Mouse (Mus musculus) hindbrain, embryonic 11.5 days (tissue): ENCODE measurements around the gene Emilin1. TPM values are rescaled to one million over a fixed set of nuclear protein-coding genes. Genes with fewer than 3 reads are reported as not detected.

Experiments
- ATAC-seq: fragments of 200-750 bp; cut with Nextera tagmentation; 2 replicates; pipeline ENCODE4 v1.8.0; 2017; ENCODE audit warnings: mild to moderate bottlenecking, moderate TSS enrichment, moderate library complexity; ENCODE audit not compliant: low FRiP score
- DNase-seq: peaks from one replicate; pipeline ENCODE4 v3.0.0-alpha.2; 2015; ENCODE audit warnings: low spot score
- H3K27ac ChIP-seq: fragments of 300-500 bp; sonication (generic); 2 replicates; pipeline ENCODE4 v1.5.1; 2014; ENCODE audit warnings: mild to moderate bottlenecking, low read depth, low read length
- H3K27me3 ChIP-seq: fragments of 300-500 bp; sonication (generic); 2 replicates; pipeline ENCODE4 v1.6.1; 2014; ENCODE audit warnings: mild to moderate bottlenecking, low read length, moderate library complexity, mixed read lengths; ENCODE audit not compliant: control insufficient read depth, insufficient read depth
- H3K36me3 ChIP-seq: fragments of 300-500 bp; sonication (generic); 2 replicates; pipeline ENCODE4 v1.6.1; 2014; ENCODE audit warnings: mild to moderate bottlenecking, low read length, moderate library complexity, mixed read lengths; ENCODE audit not compliant: control insufficient read depth, insufficient read depth
- H3K4me1 ChIP-seq: fragments of 300-500 bp; sonication (generic); replicated peaks from 2 replicates; pipeline ENCODE4 v1.6.1; 2014; ENCODE audit warnings: low read length, mixed read lengths; ENCODE audit not compliant: control insufficient read depth, insufficient read depth
- H3K4me2 ChIP-seq: fragments of 300-500 bp; sonication (generic); replicated peaks from 2 replicates; pipeline ENCODE4 v1.6.1; 2014; ENCODE audit warnings: mild to moderate bottlenecking, low read depth, low read length
- H3K4me3 ChIP-seq: fragments of 300-500 bp; sonication (generic); 2 replicates; pipeline ENCODE4 v1.5.1; 2014; ENCODE audit warnings: low read depth, low read length
- H3K9ac ChIP-seq: fragments of 300-500 bp; sonication (generic); 2 replicates; pipeline ENCODE4 v1.6.1; 2014; ENCODE audit warnings: low read depth, low read length
- H3K9me3 ChIP-seq: fragments of 300-500 bp; sonication (generic); 2 replicates; pipeline ENCODE4 v1.6.1; 2016; ENCODE audit warnings: low read length; ENCODE audit not compliant: control insufficient read depth
- WGBS: fragments of 180-500 bp; shearing (Covaris S2); extraction: QIAGEN DNeasy Blood & Tissue Kit; methylation state at CpG from one replicate; pipeline ENCODE4 v1.1.7; 2014; 5-methylcytosine and 5-hydroxymethylcytosine counted together
- polyA plus RNA-seq: library from polyadenylated mRNA; unstranded; fragments of >200 nt; fragmentation: Nextera tagmentation; extraction: Ambion mirVana; gene quantifications from 2 replicates; pipeline ENCODE4 v1.2.1, GENCODE M21; 2014

The Emilin1 gene
- polyA plus RNA-seq, 1 experiment from 2014 or later, result 48.5 TPM

GRCm38 (mm10) chr5:30910481-30910880 lies 2.7 kb upstream of the Emilin1 start:
- no peak overlapping the region for H3K27ac ChIP-seq
- H3K4me1 ChIP-seq, result peaks cover 7% of the 10 kb centered on the region; the same call in 1 of the 2 replicates
- H3K4me3 ChIP-seq, result no peak overlapping the region
- H3K27me3 ChIP-seq, result no peaks in the 10 kb centered on the region
- no peaks in the 10 kb centered on the region for H3K36me3 ChIP-seq
- H3K9ac ChIP-seq, result no peak overlapping the region
- no peaks in the 10 kb centered on the region for H3K9me3 ChIP-seq
- no peak for ATAC-seq
- DNase-seq, result no peak
- no peak overlapping the region for H3K4me2 ChIP-seq

GRCm38 (mm10) chr5:30912156-30912555 lies 1.0 kb upstream of the Emilin1 start:
- Histone ChIP-seq H3K4me3 (no peak overlapping the region), H3K27ac (peak overlapping the region; percentile 84), H3K4me2 (no peak overlapping the region), H3K36me3 (no peaks in the 10 kb centered on the region), H3K9ac (peak overlapping the region; percentile 19; the same call in 1 of the 2 replicates), H3K9me3 (no peaks in the 10 kb centered on the region), H3K27me3 (no peaks in the 10 kb centered on the region), H3K4me1 (peaks cover 7% of the 10 kb centered on the region; the same call in 1 of the 2 replicates)
- no peak for ATAC-seq
- DNase-seq, result no peak
- WGBS, result 71% methylated on average over 5 of the region's 5 CpGs

GRCm38 (mm10) chr5:30914101-30914635 lies 966 bp downstream of the Emilin1 start:
- Histone ChIP-seq H3K27ac (peak overlapping the region; percentile 84; the same call in 1 of the 2 replicates), H3K36me3 (no peaks in the 10 kb centered on the region), H3K9ac (peak overlapping the region; percentile 49; the same call in 1 of the 2 replicates), H3K9me3 (no peaks in the 10 kb centered on the region), H3K4me2 (peak overlapping the region; percentile 24), H3K4me3 (peak overlapping the region; percentile 28), H3K4me1 (peaks cover 2% of the 10 kb centered on the region; the same call in 1 of the 2 replicates), H3K27me3 (no peaks in the 10 kb centered on the region)
- WGBS, result 63% methylated on average over 7 of the region's 7 CpGs
- DNase-seq (peak; percentile 17), ATAC-seq (no peak)

GRCm38 (mm10) chr5:30914849-30915248 lies 1.6 kb downstream of the Emilin1 start:
- H3K4me1 ChIP-seq, result peaks cover 2% of the 10 kb centered on the region; the same call in 1 of the 2 replicates
- peak overlapping the region; percentile 24 for H3K4me2 ChIP-seq
- H3K27ac ChIP-seq, result no peak overlapping the region
- H3K27me3 ChIP-seq, result no peaks in the 10 kb centered on the region
- no peak for ATAC-seq
- peak overlapping the region; percentile 28 for H3K4me3 ChIP-seq
- DNase-seq, result no peak
- H3K9me3 ChIP-seq, result no peaks in the 10 kb centered on the region
- no peaks in the 10 kb centered on the region for H3K36me3 ChIP-seq
- 69% methylated on average over 6 of the region's 6 CpGs for WGBS
- no peak overlapping the region for H3K9ac ChIP-seq

GRCm38 (mm10) chr5:30915456-30915855 lies 2.3 kb downstream of the Emilin1 start:
- Histone ChIP-seq H3K4me1 (peaks cover 2% of the 10 kb centered on the region; the same call in 1 of the 2 replicates), H3K4me3 (peak overlapping the region; percentile 0; the same call in 1 of the 2 replicates), H3K9ac (no peak overlapping the region), H3K36me3 (no peaks in the 10 kb centered on the region), H3K9me3 (no peaks in the 10 kb centered on the region), H3K27ac (0 out of 2 replicates have a peak overlapping the region, but pooled peaks have one; percentile 4), H3K27me3 (no peaks in the 10 kb centered on the region), H3K4me2 (peak overlapping the region; percentile 24)
- ATAC-seq, result peak; percentile 25
- 69% methylated on average over 9 of the region's 9 CpGs for WGBS
- DNase-seq, result no peak

- ATAC-seq, result peak; percentile 87
- H3K36me3 ChIP-seq, result no peaks in the 10 kb centered on the region
- peak overlapping the region; percentile 0; the same call in 1 of the 2 replicates for H3K4me3 ChIP-seq
- H3K9me3 ChIP-seq, result no peaks in the 10 kb centered on the region
- H3K9ac ChIP-seq, result no peak overlapping the region
- no peak overlapping the region for H3K27ac ChIP-seq
- peak; percentile 90 for DNase-seq
- peaks cover 2% of the 10 kb centered on the region; the same call in 1 of the 2 replicates for H3K4me1 ChIP-seq
- WGBS, result 11% methylated on average over 7 of the region's 7 CpGs
- peak overlapping the region; percentile 11; the same call in 1 of the 2 replicates for H3K4me2 ChIP-seq
- H3K27me3 ChIP-seq, result no peaks in the 10 kb centered on the region
Observed at GRCm38 (mm10) chr5:30915974-30916433, 2.8 kb downstream of the Emilin1 start.

GRCm38 (mm10) chr5:30916841-30917240 lies 3.6 kb downstream of the Emilin1 start:
- ATAC-seq, result no peak
- no peaks in the 10 kb centered on the region for H3K9me3 ChIP-seq
- no peak overlapping the region for H3K27ac ChIP-seq
- 96% methylated on average over 9 of the region's 9 CpGs for WGBS
- no peaks in the 10 kb centered on the region for H3K36me3 ChIP-seq
- no peak for DNase-seq
- H3K27me3 ChIP-seq, result no peaks in the 10 kb centered on the region
- no peak overlapping the region for H3K4me2 ChIP-seq
- H3K4me3 ChIP-seq, result no peak overlapping the region
- H3K9ac ChIP-seq, result no peak overlapping the region
- H3K4me1 ChIP-seq, result peaks cover 3% of the 10 kb centered on the region

GRCm38 (mm10) chr5:30917348-30917747 lies 4.1 kb downstream of the Emilin1 start:
- WGBS, result 90% methylated on average over 11 of the region's 11 CpGs
- H3K4me1 ChIP-seq, result peaks cover 7% of the 10 kb centered on the region
- H3K9ac ChIP-seq, result no peak overlapping the region
- no peaks in the 10 kb centered on the region for H3K27me3 ChIP-seq
- no peaks in the 10 kb centered on the region for H3K36me3 ChIP-seq
- ATAC-seq (no peak), DNase-seq (no peak)
- H3K4me2 ChIP-seq, result no peak overlapping the region
- no peaks in the 10 kb centered on the region for H3K9me3 ChIP-seq
- no peak overlapping the region for H3K4me3 ChIP-seq
- H3K27ac ChIP-seq, result no peak overlapping the region
